Mouse (Mus musculus): ENCODE data around the gene Cygb.

Cygb gene
- long read RNA-seq, experiment 1, transcript Cygb-201 (4 exons, 2,331 nt), result major isoform, 43 of 53 reads
- long read RNA-seq, experiment 1, partial matches to known transcripts, result 3 of 53 reads
- long read RNA-seq, experiment 1, other reads (novel, unspliced or antisense), result 7 of 53 reads
- long read RNA-seq, experiment 2, transcript Cygb-201 (4 exons, 2,331 nt), result major isoform, 41 of 52 reads
- long read RNA-seq, experiment 2, partial matches to known transcripts, result 3 of 52 reads
- long read RNA-seq, experiment 2, other reads (novel, unspliced or antisense), result 8 of 52 reads

GRCm38 (mm10) chr11:116654255-116654821, at the start of gene Cygb:
Gene Cygb, minus strand, starts transcription at chr11:116654313.
- intact Hi-C loops (cut with DNase I), result no loop called here

DNA sequence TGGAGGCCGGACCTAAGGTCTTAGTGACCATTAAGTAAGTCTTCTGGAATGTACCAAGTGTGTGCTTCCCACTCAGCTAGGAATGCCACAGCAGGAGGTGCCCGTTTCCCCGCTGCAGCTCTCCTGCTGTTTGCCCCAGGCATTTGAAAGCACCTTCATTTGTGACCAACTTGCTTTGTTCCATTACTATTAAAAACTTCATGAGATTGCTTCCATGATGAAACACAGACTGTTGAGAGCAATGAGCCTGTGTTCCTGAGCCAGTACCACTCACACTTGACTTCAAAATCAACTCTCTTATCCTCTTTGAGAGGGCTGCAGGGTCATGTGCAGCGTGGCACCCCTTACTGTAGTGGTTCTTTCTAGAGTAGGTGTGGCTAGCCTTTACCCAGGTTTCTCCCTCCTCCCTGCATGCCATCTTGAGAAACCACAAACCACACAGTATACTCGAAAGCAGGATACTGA, 47.3 kb upstream of the Cygb start:
- intact Hi-C loops (cut with DNase I), result no loop called here

GRCm38 (mm10) chr11:116697521-116697920, 43.4 kb upstream of the Cygb start:
- intact Hi-C loops (cut with DNase I), result loop anchor here (5.0 kb wide), 1 partner anchor 85 kb away; no protein-coding TSS in a partner anchor

GRCm38 (mm10) chr11:116696426-116696825, 42.3 kb upstream of the Cygb start:
- intact Hi-C loops (cut with DNase I), result loop anchor here (5.0 kb wide), 1 partner anchor 86 kb away; no protein-coding TSS in a partner anchor

- intact Hi-C loops (cut with DNase I), result loop anchor here (5.0 kb wide), 1 partner anchor 87 kb away; no protein-coding TSS in a partner anchor
Observed at GRCm38 (mm10) chr11:116695194-116695880, 41.2 kb upstream of the Cygb start.

- intact Hi-C loops (cut with DNase I), result loop anchor here (5.0 kb wide), 1 partner anchor 88 kb away; no protein-coding TSS in a partner anchor
Observed at GRCm38 (mm10) chr11:116694250-116695193, 40.4 kb upstream of the Cygb start.

GRCm38 (mm10) chr11:116693899-116694249, 39.8 kb upstream of the Cygb start:
- intact Hi-C loops (cut with DNase I), result no loop called here

- intact Hi-C loops (cut with DNase I), result no loop called here
Observed at GRCm38 (mm10) chr11:116690701-116691575, 36.8 kb upstream of the Cygb start.

DNA sequence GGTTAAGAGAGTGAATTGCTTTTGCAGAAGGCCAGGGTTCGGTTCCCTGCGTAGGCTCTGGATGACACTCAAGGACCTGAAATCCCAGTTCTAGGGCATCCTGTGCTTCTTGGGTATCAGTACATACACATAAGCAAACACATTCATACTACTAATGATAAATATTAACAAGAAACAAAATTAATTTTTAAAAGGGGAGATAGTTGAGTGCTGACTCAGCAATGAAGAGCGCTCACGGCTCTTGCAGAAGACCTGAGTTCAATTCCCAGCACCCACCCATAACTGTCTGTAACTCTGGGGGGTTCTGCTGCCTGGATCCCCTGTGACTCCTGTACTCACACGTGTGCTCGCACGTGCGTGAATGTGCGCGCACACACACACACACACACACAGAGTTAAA, 35.5 kb upstream of the Cygb start:
- intact Hi-C loops (cut with DNase I), result no loop called here

- intact Hi-C loops (cut with DNase I), result no loop called here
Observed at GRCm38 (mm10) chr11:116687897-116688296, 33.8 kb upstream of the Cygb start.

DNA sequence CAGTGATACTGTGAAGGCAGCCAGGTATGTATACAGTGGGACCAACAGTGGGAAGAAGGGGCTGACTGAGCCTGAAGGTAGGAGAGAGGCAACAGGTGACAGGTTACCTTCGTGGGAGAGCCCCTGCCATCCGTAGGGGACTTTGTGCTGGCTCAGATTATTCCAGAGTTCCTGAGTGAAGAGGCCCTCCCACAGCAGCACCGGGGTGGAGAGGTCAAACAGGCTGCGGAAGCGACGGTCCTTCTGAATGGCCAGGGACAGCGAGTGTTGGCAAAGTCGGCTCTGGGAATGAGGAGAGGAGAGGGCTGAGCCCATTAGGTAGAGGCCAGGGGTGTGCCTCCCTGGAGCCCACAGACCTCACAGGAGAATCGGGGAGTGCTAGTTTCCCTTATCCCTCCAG, 31.6 kb upstream of the Cygb start:
- intact Hi-C loops (cut with DNase I), result no loop called here

DNA sequence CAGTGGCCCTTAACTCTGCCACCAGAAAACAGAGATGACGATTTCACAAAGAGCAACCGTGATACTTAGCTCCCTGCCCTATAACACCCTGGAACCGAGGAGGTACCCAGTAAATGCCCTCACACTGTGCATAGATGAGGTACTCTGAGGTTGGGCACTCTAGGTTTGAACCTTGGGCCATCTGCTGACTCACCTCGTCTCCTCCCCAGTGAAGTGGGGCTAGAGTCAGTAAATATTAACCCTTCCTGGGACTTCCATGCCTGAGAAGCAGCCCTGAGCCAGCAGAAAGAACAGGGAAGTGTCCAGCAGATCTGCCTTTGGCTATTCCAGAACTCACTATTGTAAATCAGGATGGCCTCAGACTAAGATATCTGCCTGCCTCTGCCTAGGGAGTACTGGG, 29.7 kb upstream of the Cygb start:
- intact Hi-C loops (cut with DNase I), result no loop called here

- intact Hi-C loops (cut with DNase I), result no loop called here
Observed at GRCm38 (mm10) chr11:116682501-116683144, 28.5 kb upstream of the Cygb start.

- intact Hi-C loops (cut with DNase I), result no loop called here
Observed at GRCm38 (mm10) chr11:116681147-116681546, 27.0 kb upstream of the Cygb start.

DNA sequence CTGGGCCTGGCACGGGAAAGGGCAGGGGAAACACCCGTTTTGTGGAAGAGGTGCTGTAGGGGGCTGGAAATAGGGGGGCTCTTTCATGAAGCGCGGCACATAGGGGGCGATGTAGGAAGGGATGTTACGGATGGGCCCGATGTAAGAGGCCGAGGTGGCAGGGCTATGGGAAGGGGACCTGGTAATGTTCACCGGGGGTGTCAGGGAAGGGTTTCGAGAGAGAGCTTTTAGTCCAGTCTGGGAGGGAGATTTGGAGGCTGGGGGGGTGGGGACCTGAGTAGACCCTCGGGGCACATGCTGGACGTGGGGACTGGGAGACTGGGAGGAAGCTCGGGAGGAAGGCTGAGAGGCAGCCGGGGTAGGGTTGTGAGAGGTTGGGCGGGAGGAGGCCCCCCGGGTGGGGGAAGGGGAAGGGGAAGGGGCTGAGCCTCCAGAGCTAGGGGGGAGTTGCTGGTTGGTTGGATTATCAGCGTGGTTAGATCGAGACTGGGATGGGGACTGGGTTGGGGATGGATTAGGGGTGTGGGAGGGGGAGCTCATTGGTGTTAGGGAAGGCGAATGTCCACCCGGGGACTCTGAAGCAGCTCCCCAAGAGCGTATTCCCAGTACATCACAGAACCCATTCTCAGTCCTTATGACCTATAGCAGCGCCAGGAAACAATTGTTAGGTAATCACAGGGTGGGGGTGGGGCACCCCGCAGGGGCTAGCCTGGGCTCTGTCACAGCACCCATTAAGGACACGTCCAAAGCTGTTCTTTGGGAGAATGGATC, 26.4 kb upstream of the Cygb start:
- intact Hi-C loops (cut with DNase I), result no loop called here

DNA sequence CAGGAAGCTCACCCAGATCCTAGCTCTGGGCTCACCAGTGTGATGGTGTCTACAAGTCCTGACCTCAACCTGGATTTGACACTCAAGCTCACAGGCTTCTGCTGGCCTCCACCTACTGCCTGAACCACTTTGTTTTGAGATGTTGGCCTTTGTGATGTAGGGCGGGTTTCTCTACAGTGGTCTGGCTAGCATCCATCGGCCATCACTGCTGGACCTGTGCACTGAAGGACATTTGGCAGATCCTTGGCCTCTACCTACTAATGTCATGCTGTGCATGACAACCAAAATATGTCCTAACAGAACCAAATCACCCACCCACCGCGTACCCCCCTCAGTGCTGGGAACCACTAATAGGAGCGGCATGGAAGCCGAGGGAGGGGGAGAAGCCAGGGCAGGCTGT, 25.0 kb upstream of the Cygb start:
- intact Hi-C loops (cut with DNase I), result loop anchor here (10.0 kb wide), 1 partner anchor 126 kb away; no protein-coding TSS in a partner anchor

- intact Hi-C loops (cut with DNase I), result loop anchor here (10.0 kb wide), 1 partner anchor 127 kb away; no protein-coding TSS in a partner anchor
Observed at GRCm38 (mm10) chr11:116677711-116678441, 23.8 kb upstream of the Cygb start.
